Mouse (Mus musculus) MEL (cell line): ENCODE results near the gene Tmem14c. TPM values are rescaled to one million over a fixed set of nuclear protein-coding genes. Genes with fewer than 3 reads are reported as not detected.

Experiments used
- DNase-seq: peaks from one replicate; pipeline ENCODE4 v3.0.0; 2011; ENCODE audit warnings: low read depth, low spot score
- H3K27ac ChIP-seq: 2 replicates; pipeline ENCODE4 v1.5.1; 2012; ENCODE audit warnings: low read depth, mild to moderate bottlenecking, control low read depth, low read length, moderate library complexity; ENCODE audit not compliant: control insufficient read depth
- H3K27me3 ChIP-seq, 2 experiments: fragments of 150-350 bp in 1 of 2; sonication (generic) in 1 of 2; 2 replicates each; pipeline ENCODE4 v1.6.1; 2012; ENCODE audit warnings: low read length in 2 of 2, mild to moderate bottlenecking in 2 of 2, improper control_type of control experiment in 1 of 2, moderate library complexity in 1 of 2; ENCODE audit not compliant: insufficient read depth in 2 of 2, control insufficient read depth in 1 of 2
- H3K36me3 ChIP-seq, 2 experiments: 2 replicates each; pipeline ENCODE4 v1.6.1; 2012 to 2014; ENCODE audit warnings: low read length in 2 of 2, improper control_type of control experiment in 1 of 2, inconsistent platforms in 1 of 2, mild to moderate bottlenecking in 1 of 2; ENCODE audit not compliant: insufficient read depth in 2 of 2, control insufficient read depth in 1 of 2
- H3K4me1 ChIP-seq, 2 experiments: fragments of 150-350 bp in 1 of 2; sonication (generic) in 1 of 2; 2 replicates each; pipeline ENCODE4 v1.6.1; 2012; ENCODE audit warnings: low read length in 2 of 2, improper control_type of control experiment in 1 of 2, mild to moderate bottlenecking in 1 of 2; ENCODE audit not compliant: insufficient read depth in 2 of 2, control insufficient read depth in 1 of 2
- H3K4me3 ChIP-seq, 2 experiments: fragments of 150-350 bp in 1 of 2; sonication (generic) in 1 of 2; 2 replicates each; pipeline ENCODE4 v1.5.1; 2012; ENCODE audit warnings: low read depth in 2 of 2, low read length in 2 of 2, mild to moderate bottlenecking in 2 of 2, moderate library complexity in 2 of 2, control low read depth in 1 of 2, improper control_type of control experiment in 1 of 2; ENCODE audit not compliant: control insufficient read depth in 1 of 2, insufficient read depth in 1 of 2
- H3K79me2 ChIP-seq: 2 replicates; pipeline ENCODE4 v1.6.1; 2012; ENCODE audit warnings: mild to moderate bottlenecking, low read length, moderate library complexity; ENCODE audit not compliant: control insufficient read depth, poor library complexity, insufficient read depth
- H3K9ac ChIP-seq: 2 replicates; pipeline ENCODE4 v1.6.1; 2012; ENCODE audit warnings: low read depth, mild to moderate bottlenecking, control low read depth, low read length, moderate library complexity; ENCODE audit not compliant: control insufficient read depth, poor library complexity, severe bottlenecking
- H3K9me3 ChIP-seq: fragments of 150-350 bp; sonication (generic); replicated peaks from 2 replicates; pipeline ENCODE4 v1.6.1; 2012; ENCODE audit warnings: mild to moderate bottlenecking, low read length, improper control_type of control experiment, moderate library complexity; ENCODE audit not compliant: insufficient read depth
- BHLHE40 ChIP-seq: IDR thresholded peaks from 2 replicates; pipeline ENCODE4 v1.6.1; 2012; ENCODE audit warnings: low read depth, mild to moderate bottlenecking, inconsistent platforms, low read length, improper control_type of control experiment, borderline replicate concordance
- CHD1 ChIP-seq: IDR thresholded peaks from 2 replicates; pipeline ENCODE4 v1.6.1; 2012; ENCODE audit warnings: low read depth, mild to moderate bottlenecking, inconsistent platforms, low read length, improper control_type of control experiment
- ELF1 ChIP-seq: IDR thresholded peaks from 2 replicates; pipeline ENCODE4 v1.6.1; 2014; ENCODE audit warnings: low read depth, mild to moderate bottlenecking, inconsistent platforms, low read length, improper control_type of control experiment, moderate library complexity
- EP300 ChIP-seq, 2 experiments: IDR thresholded peaks; 2 replicates each; pipeline ENCODE4 v1.6.1; 2011; ENCODE audit warnings: improper control_type of control experiment in 2 of 2, low read length in 2 of 2, low read depth in 1 of 2, mild to moderate bottlenecking in 1 of 2
- ETS1 ChIP-seq: IDR thresholded peaks from 2 replicates; pipeline ENCODE4 v1.6.1; 2012; ENCODE audit warnings: low read depth, mild to moderate bottlenecking, inconsistent platforms, low read length, improper control_type of control experiment, moderate library complexity
- GATA1 ChIP-seq: IDR thresholded peaks from 2 replicates; pipeline ENCODE4 v1.6.1; 2011; ENCODE audit warnings: low read depth, low read length, improper control_type of control experiment
- HCFC1 ChIP-seq: IDR thresholded peaks from 2 replicates; pipeline ENCODE4 v1.6.1; 2012; ENCODE audit warnings: low read depth, mild to moderate bottlenecking, inconsistent platforms, low read length, improper control_type of control experiment, moderate library complexity
- JUND ChIP-seq: IDR thresholded peaks from 2 replicates; pipeline ENCODE4 v1.6.1; 2011; ENCODE audit warnings: low read depth, mild to moderate bottlenecking, improper control_type of control experiment, low read length
- KAT2A ChIP-seq: conservative IDR thresholded peaks from 2 replicates; pipeline ENCODE4 v1.6.1; 2012; ENCODE audit warnings: low read depth, low read length, improper control_type of control experiment, inconsistent platforms
- MAX ChIP-seq: IDR thresholded peaks from 2 replicates; pipeline ENCODE4 v1.6.1; 2011; ENCODE audit warnings: low read length, improper control_type of control experiment
- MEF2A ChIP-seq: IDR thresholded peaks from 2 replicates; pipeline ENCODE4 v1.6.1; 2014; ENCODE audit warnings: low read depth, mild to moderate bottlenecking, inconsistent platforms, low read length, improper control_type of control experiment; ENCODE audit not compliant: poor library complexity, insufficient replicate concordance, severe bottlenecking; ENCODE audit errors: extremely low read depth
- NRF1 ChIP-seq: IDR thresholded peaks from 2 replicates; pipeline ENCODE4 v1.6.1; 2014; ENCODE audit warnings: low read depth, mild to moderate bottlenecking, inconsistent platforms, low read length, improper control_type of control experiment, moderate library complexity; ENCODE audit not compliant: poor library complexity, insufficient read depth, severe bottlenecking
- POLR2AphosphoS2 ChIP-seq: IDR thresholded peaks from 2 replicates; pipeline ENCODE4 v1.6.1; 2011; ENCODE audit warnings: low read length, improper control_type of control experiment
- SIN3A ChIP-seq: IDR thresholded peaks from 2 replicates; pipeline ENCODE4 v1.6.1; 2012; ENCODE audit warnings: low read length, improper control_type of control experiment, inconsistent platforms
- TAL1 ChIP-seq: IDR thresholded peaks from 2 replicates; pipeline ENCODE4 v1.6.1; 2012; ENCODE audit warnings: mild to moderate bottlenecking, inconsistent platforms, low read length, moderate library complexity, mixed read lengths
- TCF12 ChIP-seq: IDR thresholded peaks from 2 replicates; pipeline ENCODE4 v1.6.1; 2014; ENCODE audit warnings: low read depth, mild to moderate bottlenecking, inconsistent platforms, low read length, improper control_type of control experiment, moderate library complexity
- USF1 ChIP-seq: IDR thresholded peaks from 2 replicates; pipeline ENCODE4 v1.6.1; 2014; ENCODE audit warnings: low read depth, mild to moderate bottlenecking, inconsistent platforms, low read length, improper control_type of control experiment, moderate library complexity
- polyA plus RNA-seq, 2 experiments: library from polyadenylated mRNA; stranded (reverse) in 1 of 2; unstranded in 1 of 2; fragments of >175 nt in 1 of 2; fragments of >200 nt in 1 of 2; gene quantifications; 2 replicates each; pipeline versions ENCODE4 v1.2.1 to v1.2.4; 2012; ENCODE audit warnings: low replicate concordance in 2 of 2, low read depth in 1 of 2; ENCODE audit not compliant: insufficient read length in 2 of 2, insufficient read depth in 1 of 2, missing spikeins in 1 of 2
- total RNA-seq: library from RNA; depleted of rRNA; stranded (reverse); fragments of 300-350 nt; gene quantifications from 2 replicates; pipeline ENCODE4 v1.2.3, GENCODE M21; 2012

Tmem14c gene
- total and polyA plus RNA-seq, 3 experiments = 294 to 319 TPM; not detected in 1

- Histone ChIP-seq H3K27ac (peak overlapping the region; percentile 76), H3K4me1 (peaks cover 5 to 32% of the 10 kb centered on the region in 2 experiments), H3K79me2 (peaks cover 19% of the 10 kb centered on the region), H3K9ac (no peak overlapping the region), H3K9me3 (no peaks in the 10 kb centered on the region), H3K27me3 (no peaks in the 10 kb centered on the region), H3K4me3 (no peak overlapping the region), H3K36me3 (peaks cover 5 to 26% of the 10 kb centered on the region in 2 experiments)
- DNase-seq = no peak
- TF ChIP-seq USF1 (no peak), TCF12 (peak; percentile 43; the same call in 1 of the 2 replicates), TAL1 (no peak), GATA1 (no peak), POLR2AphosphoS2 (no peak), NRF1 (no peak), JUND (no peak), CHD1 (no peak), MAX (0 out of 2 replicates have a peak, but pooled peaks have one; percentile 18), ELF1 (no peak), MEF2A (no peak), BHLHE40 (no peak)
Measured at GRCm38 (mm10) chr13:41018756-41019591, 2.9 kb downstream of the Tmem14c start.

GRCm38 (mm10) chr13:41020494-41020893 lies 4.4 kb downstream of the Tmem14c start:
- Histone ChIP-seq H3K27ac (no peak overlapping the region), H3K9me3 (no peaks in the 10 kb centered on the region), H3K79me2 (peaks cover 19% of the 10 kb centered on the region), H3K27me3 (no peaks in the 10 kb centered on the region), H3K4me1 (peaks cover 5 to 31% of the 10 kb centered on the region in 2 experiments)
- no peak for DNase-seq
- TF ChIP-seq TAL1 (peak; percentile 64), TCF12 (peak; percentile 40; the same call in 1 of the 2 replicates), HCFC1 (no peak), EP300 (IDR thresholded peaks at IDR 0.05; ENCODE audit: low read depth in 1 of 2, low read length in 2 of 2) (peak in 1 of 2 experiments; percentile 36; a peak in 1 of 4 replicates), ETS1 (peak; percentile 39), SIN3A (0 out of 2 replicates have a peak, but pooled peaks have one; percentile 19), KAT2A (no peak), BHLHE40 (no peak)
- TF ChIP-seq, all 39 proteins: peak for 5
- Histone ChIP-seq H3K4me3 (no peak overlapping the region), H3K9ac (no peak overlapping the region), H3K36me3 (peaks cover 4 to 26% of the 10 kb centered on the region in 2 experiments)
